Mouse (Mus musculus): ENCODE measurements around the gene Olfr571.

GRCm38 (mm10) chr7:102942475-102942874 is 25.1 kb upstream of the Olfr571 start, which contains the start of gene Olfr573-ps1:
- no peak for TF ChIP-seq CTCF (IDR thresholded peaks at IDR 0.05; ENCODE audit: borderline replicate concordance, insufficient read depth, low read length)
- no peak for TF ChIP-seq POLR2A (IDR thresholded peaks at IDR 0.05; ENCODE audit: low read depth, low read length)

Measured in embryonic fibroblast, embryonic 13.5 days (primary cell).